Mouse (Mus musculus) heart, adult 18-20 months (tissue): Measurements from ENCODE around the gene Nos3. TPM values are rescaled to one million over a fixed set of nuclear protein-coding genes. Genes with fewer than 3 reads are reported as not detected.

ENCODE experiments used
- DNase-seq, 2 experiments: peaks; one replicate each; pipeline ENCODE4 v3.0.0; 2021 to 2022; ENCODE audit warnings: mixed read lengths in 1 of 2
- total RNA-seq, 2 experiments: library from RNA; stranded (reverse); gene quantifications; 2 replicates each; pipeline ENCODE4 v1.2.3; 2021

The Nos3 gene
- total RNA-seq, 2 experiments from 2014 or later: 21.8 to 22.6 TPM

GRCm38 (mm10) chr5:24344477-24345051 lies 20.0 kb upstream of the Nos3 start:
- DNase-seq: peak; percentile 44 to 51

GRCm38 (mm10) chr5:24346313-24346712 lies 18.3 kb upstream of the Nos3 start:
- DNase-seq: no peak

GRCm38 (mm10) chr5:24347186-24347875 lies 17.3 kb upstream of the Nos3 start:
- no peak for DNase-seq

GRCm38 (mm10) chr5:24348128-24348527 lies 16.5 kb upstream of the Nos3 start:
- DNase-seq: peak; percentile 78 to 82

GRCm38 (mm10) chr5:24348546-24348945 lies 16.1 kb upstream of the Nos3 start:
- DNase-seq: peak; percentile 45

- peak; percentile 59 to 60 for DNase-seq
Measured at GRCm38 (mm10) chr5:24350073-24350472, 14.5 kb upstream of the Nos3 start.

- no peak for DNase-seq
Measured at GRCm38 (mm10) chr5:24350531-24351250, 13.9 kb upstream of the Nos3 start.

- no peak for DNase-seq
Measured at GRCm38 (mm10) chr5:24351278-24351677, 13.3 kb upstream of the Nos3 start, which contains the start of gene Kcnh2. Gene Kcnh2, minus strand, starts transcription at chr5:24351604.

- DNase-seq: peak; percentile 85 to 87
Measured at GRCm38 (mm10) chr5:24351701-24352171, 12.9 kb upstream of the Nos3 start.

- peak; percentile 67 to 70 for DNase-seq
Measured at GRCm38 (mm10) chr5:24352251-24352859, 12.3 kb upstream of the Nos3 start.

GRCm38 (mm10) chr5:24353327-24353726 lies 11.3 kb upstream of the Nos3 start:
- DNase-seq: no peak

GRCm38 (mm10) chr5:24356764-24357163 lies 7.8 kb upstream of the Nos3 start:
- DNase-seq: no peak

GRCm38 (mm10) chr5:24357461-24357860 lies 7.1 kb upstream of the Nos3 start:
- peak; percentile 65 to 83 for DNase-seq

GRCm38 (mm10) chr5:24360792-24361454 lies 3.7 kb upstream of the Nos3 start:
- DNase-seq: peak; percentile 87 to 94

GRCm38 (mm10) chr5:24363467-24363866 lies 1.1 kb upstream of the Nos3 start:
- peak in 1 of 2 experiments; percentile 44 for DNase-seq

- no peak for DNase-seq
Measured at GRCm38 (mm10) chr5:24364061-24364460, 549 bp upstream of the Nos3 start.

GRCm38 (mm10) chr5:24364963-24365362 lies 353 bp downstream of the Nos3 start:
- no peak for DNase-seq

- peak in 1 of 2 experiments; percentile 66 for DNase-seq
Measured at GRCm38 (mm10) chr5:24365528-24365927, 918 bp downstream of the Nos3 start.

GRCm38 (mm10) chr5:24366426-24366825 lies 1.8 kb downstream of the Nos3 start:
- DNase-seq: no peak

- DNase-seq: no peak
Measured at GRCm38 (mm10) chr5:24369767-24370166, 5.2 kb downstream of the Nos3 start.

- no peak for DNase-seq
Measured at GRCm38 (mm10) chr5:24373807-24374206, 9.2 kb downstream of the Nos3 start.

- peak; percentile 41 to 58 for DNase-seq
Measured at GRCm38 (mm10) chr5:24374216-24374615, 9.6 kb downstream of the Nos3 start.
